Mouse (Mus musculus) layer of hippocampus, postnatal 36 days (tissue): ENCODE data around the gene Bahcc1. TPM values are rescaled to one million over a fixed set of nuclear protein-coding genes. Genes with fewer than 3 reads are reported as not detected.
A peak's percentile ranks its signal among the peaks of the same experiment; 100 is the strongest.

ENCODE experiments used
- DNase-seq, 2 experiments: peaks; one replicate each; pipeline ENCODE4 v3.0.0; 2022
- total RNA-seq, 2 experiments: library from RNA; stranded (reverse); gene quantifications; 2 replicates each; pipeline ENCODE4 v1.2.3; 2021

Gene Bahcc1
- total RNA-seq: 10 to 100 TPM; 19.6 to 20.0 TPM

DNA sequence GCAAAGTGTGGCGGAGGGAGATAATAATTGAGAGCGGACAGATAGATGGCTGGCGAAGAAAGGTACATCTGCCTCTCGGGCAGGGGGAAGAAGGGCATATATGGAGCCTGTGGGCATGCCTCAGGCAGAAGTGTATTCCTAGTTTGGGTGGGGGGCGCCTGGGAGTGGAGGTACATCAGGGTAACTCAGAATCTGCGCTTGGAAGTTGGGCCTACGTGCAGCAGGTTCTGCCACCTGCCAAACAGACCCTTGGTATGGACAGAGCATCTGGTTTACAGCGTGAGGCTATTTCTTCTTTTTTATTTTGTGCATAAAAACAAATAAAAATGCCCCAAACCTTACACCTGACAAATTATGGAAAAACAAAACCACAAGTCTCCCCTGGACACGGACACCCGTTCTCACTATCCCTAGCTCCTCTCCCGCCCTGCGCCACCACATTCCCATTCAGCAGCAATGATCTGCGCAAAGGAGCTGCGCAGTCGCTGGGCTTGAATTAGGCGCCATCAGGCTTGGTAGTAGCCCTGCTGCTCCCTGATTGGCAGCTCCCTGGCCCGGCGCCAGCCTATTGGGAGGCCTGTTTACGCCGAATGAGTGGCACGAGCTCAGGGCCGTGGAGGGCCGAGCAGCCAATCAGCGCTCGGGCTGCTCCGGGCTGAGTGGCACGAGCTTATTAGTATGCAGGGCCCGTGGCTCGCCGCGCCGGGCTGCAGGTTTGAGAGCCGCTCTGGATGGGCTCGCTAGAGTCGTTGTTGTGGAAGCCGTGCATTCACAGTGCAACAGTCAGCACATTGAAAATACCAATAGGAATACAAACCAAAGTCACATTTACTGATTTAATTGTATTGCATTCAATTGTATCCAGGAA lies at the start of gene Bahcc1:
Bahcc1 (plus strand) TSS at position 718 of the 868 bp plus-strand sequence.
- peak; percentile 100 for DNase-seq

DNA sequence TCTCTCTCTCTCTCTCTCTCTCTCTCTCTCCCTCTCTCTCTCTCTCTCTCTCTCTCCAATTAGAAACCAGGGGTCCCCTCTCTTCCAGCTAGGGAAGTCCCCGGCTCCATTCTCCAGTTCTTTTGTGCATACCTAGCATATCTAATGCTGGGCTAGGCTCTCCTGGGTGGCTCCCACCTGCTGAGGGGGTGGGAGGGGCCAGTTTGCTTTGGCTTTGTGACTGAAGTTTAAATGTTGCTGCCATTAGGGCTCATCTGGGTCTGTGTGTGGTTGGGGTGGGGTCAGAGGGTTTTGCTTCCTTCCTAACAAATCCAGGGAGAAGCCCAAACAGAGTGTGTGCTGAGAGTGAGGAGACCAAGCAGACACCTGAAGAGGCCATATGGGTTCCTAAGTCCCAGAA lies 49.6 kb upstream of the Bahcc1 start:
- no peak for DNase-seq

DNA sequence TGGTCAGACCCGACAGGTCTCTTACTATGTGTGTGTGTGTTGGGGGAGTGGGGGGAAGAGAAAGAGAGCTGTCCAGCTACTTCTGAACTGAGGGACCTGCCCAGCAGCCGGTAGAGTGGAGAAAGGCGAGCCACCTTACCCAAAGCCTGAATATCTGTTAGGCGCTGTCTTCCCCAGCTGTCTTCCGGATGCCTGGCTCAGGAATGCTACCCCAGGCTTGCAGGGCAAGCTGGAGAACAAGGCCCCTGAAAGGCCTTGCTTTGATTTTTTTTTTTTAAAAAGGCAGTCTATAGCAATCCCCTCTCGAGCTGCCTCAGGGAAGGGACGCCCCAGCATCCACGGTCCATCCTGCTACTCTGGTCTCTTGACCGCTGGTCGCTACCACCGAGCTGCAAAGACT lies 49.0 kb upstream of the Bahcc1 start:
- no peak for DNase-seq

DNA sequence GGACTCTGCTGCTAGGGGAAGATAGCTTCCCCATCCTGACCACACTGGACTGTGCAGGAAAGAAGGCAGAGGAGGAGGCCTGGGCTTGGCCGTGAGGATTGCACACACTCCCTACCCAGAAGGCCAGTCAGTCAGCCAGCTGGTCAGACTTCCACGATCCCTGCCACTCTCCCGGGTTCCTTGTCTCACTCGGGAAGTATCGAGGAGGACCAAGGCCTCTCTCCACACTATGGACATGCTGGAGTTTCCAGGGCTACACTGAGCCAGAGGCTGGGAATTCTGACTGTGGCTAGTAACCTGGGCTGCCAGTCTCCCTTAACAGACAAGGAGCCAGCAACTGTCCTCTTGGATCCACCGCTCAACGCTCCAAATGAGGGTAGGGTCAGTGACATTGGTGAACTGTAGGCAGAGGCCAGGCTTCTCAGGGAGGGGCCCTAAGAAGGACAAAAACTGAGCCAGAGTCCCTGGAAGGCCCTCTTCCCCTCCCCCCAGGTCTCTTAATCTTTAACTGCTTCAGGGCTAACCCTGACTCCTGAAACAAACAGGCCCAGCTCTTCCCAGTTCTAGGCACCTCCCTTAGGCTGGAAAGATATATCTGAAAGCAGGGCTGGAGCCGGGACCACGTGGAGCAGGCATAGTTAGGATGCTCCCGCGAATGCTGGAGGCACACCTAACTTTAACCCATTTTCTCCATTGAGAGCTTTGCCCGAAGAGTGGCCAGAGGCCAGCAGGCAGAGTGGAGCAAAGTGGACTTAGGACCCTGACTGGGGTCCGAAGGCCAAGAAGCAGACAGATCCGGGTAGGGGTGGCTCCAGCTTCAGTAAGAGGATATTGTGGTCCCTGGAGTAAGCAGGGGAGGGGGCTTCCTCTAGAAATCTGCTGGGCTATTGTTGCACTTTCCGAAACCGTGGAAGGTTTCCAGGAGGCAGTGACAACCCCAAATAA lies 48.1 kb upstream of the Bahcc1 start:
- no peak for DNase-seq

DNA sequence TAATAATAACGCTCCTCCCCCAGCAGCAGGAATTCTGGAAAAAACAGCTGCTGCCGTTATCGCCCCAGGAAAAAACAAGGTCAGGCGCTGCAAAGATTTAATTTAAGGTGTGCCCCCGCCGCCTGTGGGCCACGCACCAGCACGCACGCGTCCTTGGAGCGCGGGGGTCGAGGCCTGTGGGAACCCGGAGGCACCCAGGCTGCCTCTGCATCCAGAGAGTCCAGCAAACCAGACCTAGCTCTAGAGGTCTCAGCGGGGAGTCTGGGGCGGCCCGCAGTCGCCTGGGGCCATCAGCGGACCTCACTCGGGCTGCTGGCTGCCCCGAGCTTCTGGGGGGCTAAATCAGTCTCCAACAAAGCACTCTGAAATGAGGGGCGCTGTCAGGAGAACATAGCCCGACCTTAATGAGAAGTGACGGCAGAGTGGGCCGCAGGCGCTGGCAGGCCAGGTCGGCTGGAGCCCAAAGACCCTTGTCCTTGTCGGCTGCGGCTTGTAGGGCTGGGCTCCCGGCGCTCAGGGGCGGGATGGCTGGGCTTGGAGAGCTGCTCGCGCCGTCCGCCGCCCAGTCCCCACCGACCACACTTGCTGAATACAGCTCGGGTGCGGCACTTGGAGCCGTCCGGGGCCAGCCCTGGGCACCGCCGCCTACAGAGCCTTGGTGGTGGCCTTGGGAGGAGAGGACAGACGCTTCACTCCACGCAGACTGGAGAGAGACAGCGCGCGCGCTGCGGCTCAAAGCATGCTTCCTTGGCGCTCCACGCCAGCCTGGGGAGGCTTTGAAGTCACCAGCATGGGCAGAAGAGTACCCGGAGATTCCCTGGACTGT lies 47.2 kb upstream of the Bahcc1 start:
- peak in 1 of 2 experiments; percentile 54 for DNase-seq

DNA sequence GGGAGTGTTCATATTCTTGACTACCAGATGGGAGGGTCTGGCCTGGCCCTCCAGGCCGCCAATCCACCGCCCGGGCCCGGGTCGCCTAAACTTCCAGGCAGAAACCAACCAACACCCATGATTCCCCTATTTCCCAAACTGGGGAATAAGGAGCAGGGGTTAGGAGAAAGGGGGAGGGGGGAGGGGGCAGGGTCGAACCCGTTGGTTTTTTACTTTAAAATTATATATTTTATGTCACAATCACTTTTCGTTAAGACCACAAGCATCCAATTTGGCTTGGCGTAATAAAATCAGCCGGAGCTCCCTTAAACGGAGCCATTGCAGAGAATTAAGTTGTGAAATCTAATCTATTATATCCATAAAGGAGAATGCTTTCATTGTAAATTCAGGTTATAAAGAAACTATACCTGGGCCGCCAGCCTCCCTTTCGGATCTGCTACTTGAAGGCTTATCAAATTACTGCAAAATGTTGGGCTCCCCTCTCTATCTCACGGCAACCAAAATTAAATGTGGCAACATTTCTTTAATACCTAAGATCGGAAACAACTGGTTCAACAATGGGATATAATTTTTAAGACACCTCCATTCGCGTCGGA lies 46.5 kb upstream of the Bahcc1 start:
- DNase-seq: no peak

DNA sequence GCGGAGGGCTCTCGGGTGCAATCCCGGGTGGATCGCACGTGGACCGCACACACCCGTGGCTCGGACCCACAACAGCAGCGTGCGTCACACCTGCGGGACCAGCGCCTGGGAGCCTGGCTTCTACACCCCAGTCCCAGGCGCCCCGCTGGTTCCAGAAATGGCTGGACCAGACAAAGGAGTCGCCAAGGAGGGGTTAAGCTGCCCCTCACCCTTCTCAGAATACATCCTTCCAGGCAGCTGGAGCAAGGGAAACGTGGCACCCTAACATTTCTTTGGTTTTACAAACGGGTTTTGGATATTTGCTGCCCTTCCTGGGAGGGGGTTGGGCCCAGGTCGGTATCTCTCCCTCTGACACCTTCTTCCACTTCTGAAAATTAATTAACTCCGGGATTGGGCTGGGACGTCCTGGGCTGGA lies 45.9 kb upstream of the Bahcc1 start:
- no peak for DNase-seq

DNA sequence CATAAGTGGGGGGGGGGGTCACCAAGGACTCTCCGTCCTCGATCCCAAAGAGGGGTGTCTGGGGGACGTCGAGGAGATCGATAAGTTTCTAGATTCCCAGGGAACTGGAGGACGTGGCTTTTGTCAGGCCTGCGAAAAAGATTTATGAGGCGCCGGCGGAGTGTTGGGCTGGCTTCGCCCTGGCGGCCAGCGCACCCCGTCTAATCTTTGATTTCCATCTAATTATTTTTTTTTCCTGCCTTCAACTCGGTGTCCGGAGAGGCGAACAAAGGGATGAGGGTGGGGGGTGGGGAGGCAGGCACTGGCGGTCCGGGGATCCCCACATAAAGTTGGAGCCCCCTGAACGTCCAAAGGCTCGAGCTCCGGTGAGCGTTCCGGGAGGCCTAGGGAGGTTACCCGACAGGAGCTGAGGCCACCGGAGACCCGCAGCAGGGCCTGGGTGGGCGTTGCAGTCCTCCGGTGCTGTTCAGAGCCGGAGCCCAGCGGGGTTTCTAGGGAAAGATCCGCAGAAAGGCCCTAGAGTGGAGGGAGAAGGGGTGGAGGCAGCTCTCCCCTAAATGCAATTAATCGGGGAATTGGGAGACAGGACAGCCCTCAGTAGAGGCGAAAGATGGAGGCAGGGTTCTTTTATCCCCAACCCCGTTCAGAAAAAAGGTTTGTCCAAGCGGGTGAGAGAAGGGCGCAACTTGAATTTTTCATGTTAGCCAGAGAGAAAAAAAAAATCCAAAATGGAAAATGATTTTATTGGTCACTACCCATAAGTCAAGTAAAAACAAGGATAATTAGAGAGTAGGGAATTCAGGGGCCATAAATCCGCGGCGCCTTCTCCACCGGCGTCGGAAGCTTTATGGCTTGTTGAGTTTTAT lies 45.3 kb upstream of the Bahcc1 start:
- DNase-seq: no peak

DNA sequence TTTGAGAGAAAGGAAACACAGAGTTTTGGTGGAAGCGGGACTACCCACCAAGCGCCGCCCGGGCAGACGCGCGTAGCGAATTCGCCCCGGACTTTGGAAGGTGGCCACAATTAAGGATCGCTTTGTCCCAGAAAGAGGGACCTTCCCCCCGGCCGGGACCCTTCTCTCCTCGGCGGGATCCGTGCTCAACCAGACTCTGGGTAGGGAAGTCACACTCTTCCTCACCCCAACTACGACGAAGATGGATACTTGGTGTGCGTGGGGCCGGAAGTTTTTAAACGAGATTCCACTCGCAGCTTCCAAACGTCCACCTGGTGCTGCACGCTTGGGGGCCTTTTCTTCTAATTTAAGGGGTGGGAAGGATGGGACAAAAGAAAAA lies 44.7 kb upstream of the Bahcc1 start:
- peak; percentile 36 to 49 for DNase-seq

DNA sequence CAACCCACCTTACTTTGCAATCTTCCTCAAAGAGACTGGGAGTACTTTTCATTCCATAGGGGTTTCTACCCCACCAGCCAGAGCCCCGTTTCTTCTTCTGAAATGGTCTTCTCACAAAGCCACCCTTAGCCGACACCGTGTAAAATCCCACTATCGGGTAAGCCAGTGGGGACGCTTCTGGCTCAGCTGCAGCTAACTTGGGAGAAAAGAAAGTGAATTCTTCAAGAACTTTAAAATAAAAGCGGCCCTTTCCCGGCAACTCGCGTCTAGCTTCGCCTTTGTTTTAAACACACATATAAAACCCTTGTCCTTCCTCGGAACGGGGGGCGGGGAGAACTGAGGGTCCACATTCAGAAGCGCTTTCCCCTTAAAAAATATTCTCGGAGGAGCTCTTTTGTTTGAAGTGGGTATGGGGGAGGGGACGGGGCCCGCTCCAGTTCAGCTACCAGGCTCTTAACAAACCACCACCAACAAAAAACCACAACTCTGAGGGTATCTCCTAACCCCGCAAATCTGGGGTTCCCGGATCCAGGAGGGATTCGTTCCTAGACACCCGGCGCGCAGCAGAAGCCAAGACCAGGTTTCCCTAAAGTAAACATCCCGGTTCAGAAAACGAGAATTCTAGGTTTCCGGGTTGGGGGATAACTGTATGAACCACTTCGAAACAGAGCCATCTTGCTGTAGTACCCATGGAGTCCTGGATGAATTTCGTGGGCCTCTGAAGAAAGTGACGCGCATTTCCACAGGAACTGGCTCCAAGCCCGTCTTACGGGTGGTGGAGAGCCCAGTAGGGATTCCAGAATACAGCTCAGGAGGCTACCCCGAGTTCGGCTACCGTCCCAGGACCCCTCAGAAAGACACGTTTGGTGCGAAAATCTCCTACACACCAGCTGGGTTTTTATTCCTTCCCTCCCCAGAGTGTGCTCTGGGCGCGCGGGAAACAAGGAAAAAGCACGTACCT lies 44.0 kb upstream of the Bahcc1 start:
- DNase-seq: peak; percentile 56 to 61

DNA sequence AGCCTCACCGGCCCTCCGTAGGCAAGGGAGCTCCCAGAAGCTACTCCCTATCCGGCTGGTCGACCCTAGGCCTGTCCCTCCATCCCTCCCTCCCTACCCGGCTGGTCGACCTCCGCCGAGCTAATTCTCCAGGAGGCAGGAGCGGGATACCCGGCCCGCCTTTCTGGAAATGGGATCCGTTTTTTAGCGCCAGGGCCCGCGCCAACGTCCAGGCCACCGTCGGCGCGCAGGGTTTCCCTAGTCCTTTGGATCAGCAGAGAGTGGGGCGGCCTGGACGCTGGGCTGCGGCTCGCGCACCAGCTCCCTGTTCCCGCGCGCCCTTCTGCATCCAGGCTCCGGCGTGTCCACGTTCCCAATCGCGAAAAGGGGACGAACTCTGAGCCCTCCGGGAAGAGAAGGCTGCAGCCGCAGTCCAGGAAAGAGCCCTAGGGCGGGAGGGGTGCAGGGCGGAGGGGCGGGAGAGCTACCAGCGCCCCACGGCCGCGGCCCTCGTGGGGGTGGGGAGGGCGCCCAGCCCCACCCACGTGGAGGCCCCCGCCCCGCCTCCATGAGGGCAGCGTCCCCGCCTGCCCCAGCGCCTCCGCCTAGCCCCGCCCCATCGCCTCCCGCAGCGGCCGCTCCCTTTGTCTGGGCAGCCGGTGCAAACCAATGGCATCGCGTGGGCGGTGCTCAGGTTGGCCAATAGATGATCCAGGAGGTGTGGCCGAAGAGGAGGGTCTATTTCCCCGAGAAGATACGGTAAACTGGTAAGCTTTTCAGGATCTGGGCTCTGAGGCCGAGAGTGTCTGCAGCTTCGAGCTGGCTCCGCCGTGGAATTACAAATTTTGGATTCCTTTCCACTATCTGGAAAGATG lies 43.1 kb upstream of the Bahcc1 start:
- DNase-seq: peak; percentile 97 to 98

DNA sequence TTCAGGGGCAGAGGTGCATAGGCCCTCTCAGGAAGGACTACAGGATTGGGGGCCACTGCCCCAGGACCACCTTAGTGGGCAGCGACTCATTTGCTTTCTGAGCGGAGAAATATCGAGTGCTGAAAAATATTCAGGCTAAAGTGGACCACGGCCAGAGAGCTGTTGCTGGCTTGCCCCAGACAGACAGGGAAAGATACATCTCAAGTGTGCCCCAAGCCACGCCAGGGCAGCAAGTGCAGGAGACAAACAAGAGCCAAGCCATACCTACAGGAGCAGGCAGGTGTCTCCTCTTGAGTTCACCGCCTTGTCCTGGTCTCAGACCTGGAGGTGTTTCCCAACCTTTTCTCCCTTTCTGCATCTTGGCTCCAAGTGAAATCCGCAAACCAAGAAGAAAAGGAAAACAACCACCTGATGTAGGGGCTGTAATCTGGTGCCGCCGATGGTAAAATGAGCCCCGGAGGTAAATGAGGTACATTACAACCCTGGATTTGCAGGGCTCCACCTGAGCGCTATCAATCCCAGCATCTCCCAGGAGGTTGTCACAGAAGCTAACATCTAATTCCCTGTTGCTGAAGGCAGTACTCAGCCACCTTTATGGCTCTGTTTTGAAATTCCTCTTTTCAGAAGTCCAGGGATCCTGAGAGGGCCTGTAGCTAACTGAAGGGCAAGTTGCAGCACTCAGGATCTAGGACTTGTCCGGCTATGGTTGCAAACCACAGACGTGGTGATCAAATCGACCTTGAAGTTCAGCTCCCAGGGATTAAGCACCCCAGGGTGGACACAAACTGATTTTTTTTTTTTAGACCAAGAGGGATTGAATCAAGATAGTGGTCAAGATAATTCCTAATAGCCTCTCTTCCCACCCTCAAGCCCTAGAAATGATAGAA lies 42.0 kb upstream of the Bahcc1 start:
- DNase-seq: no peak

DNA sequence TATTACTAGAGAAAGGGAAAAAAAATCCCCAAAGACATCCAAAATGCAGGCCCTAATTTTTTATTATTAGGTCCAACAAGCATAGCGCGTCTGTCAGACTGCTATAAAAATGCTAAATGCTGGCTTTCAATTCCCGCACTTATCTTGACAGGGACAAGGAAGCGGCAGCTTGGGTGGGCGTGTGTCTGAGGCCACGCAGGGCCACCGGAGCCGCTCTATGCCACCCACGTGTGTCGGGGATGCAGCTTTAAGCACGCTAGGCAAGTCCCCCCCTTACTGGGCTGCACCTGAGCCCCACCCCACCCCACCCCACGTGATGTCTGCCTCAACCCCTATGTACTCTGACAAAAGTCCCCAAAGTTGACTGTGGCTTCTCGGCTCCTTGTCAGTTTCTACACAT lies 33.9 kb upstream of the Bahcc1 start:
- DNase-seq: no peak

DNA sequence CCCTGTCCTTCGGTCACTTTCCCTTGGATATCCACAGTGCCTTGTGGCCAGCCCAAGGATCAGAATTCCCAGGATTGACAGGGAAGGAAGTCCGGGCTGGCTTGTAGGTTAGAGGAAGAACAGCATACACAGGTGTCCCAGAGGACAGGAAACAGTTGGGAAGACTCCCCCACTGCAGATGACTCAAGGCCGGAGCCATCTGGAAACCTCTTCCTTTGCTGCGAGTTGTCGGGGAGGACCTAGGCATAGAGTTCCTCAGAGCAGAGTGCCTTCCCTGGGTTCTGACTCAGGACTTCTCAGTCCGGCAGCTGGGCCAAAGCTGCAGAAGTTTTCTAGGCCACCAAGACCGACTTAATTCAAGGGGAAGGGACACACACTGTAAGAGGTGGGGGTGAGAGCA lies 33.0 kb upstream of the Bahcc1 start:
- no peak for DNase-seq

DNA sequence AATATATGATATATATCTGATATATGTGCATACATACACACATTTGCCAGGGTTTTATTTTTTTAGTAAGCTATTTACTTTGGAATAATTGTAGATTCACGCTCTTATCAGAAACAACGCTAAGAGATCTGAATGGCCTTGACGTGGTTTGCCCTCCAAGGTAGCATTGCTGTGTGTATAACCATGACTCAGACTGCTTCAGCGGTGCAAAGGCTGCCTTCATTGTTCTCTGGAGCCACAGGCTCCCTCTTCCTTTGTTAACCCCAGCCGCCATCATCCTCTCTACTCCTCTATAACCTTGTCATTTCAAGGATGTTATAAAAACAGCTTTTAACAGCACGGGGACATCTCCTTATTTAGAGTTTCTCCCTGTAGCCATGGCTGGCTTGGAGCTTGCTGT lies 32.1 kb upstream of the Bahcc1 start:
- no peak for DNase-seq

DNA sequence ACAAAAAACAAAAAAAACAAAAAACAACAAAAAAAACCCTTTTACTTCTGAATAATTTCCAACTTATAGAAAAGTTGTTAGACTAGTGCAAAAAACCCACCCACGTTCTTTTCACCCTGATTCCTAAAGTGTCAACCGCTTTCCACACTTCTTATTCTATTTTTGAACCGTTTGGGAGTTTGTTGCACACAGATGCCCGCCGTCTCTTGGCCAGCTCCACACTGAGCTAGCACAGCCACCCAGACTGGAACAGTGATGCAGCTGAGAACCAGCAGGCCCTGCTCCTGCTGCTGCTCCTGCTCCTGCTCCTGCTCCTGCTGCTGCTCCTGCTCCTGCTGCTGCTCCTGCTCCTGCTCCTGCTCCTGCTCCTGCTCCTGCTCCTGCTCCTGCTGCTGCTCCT lies 28.5 kb upstream of the Bahcc1 start:
- no peak for DNase-seq

DNA sequence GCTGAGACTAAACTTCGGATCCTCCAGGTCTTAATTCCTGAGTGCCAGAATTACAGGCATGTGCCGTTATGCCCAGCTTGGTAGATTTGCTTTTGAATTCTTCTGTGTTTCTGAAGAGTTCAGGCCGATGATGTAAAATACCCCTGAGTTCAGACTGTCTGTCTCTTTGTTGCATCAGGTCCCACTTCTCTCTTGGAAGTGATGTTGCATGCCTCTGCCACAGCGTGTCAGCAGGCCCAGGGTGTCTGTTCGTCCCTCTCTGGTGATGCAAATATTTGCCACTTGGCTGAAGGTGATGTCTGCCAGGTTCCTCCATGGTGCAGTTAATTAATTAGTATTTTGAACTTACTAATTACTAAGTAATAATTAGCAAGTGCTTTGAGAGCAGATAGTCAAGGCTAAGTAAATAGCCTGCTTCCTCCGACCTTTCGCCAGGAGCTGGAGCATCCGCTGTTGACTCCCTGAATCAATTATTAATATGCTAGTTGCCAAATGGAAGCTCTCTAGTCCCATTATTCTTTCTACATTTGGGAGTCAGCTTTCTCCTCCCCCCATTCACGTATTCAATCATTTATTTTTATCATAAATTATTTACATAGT lies 26.6 kb upstream of the Bahcc1 start:
- no peak for DNase-seq
